Mouse (Mus musculus) retina, embryonic 14.5 days (tissue): ENCODE data around the gene Rmi2.

Experiments
- DNase-seq: peaks from one replicate; pipeline ENCODE4 v3.0.0-alpha.2; 2015; ENCODE audit warnings: low spot score

The Rmi2 gene

GRCm38 (mm10) chr16:10866841-10867240, 32.0 kb downstream of the Rmi2 start:
- DNase-seq, result no peak

GRCm38 (mm10) chr16:10867501-10867900, 32.6 kb downstream of the Rmi2 start:
- DNase-seq, result no peak

DNA sequence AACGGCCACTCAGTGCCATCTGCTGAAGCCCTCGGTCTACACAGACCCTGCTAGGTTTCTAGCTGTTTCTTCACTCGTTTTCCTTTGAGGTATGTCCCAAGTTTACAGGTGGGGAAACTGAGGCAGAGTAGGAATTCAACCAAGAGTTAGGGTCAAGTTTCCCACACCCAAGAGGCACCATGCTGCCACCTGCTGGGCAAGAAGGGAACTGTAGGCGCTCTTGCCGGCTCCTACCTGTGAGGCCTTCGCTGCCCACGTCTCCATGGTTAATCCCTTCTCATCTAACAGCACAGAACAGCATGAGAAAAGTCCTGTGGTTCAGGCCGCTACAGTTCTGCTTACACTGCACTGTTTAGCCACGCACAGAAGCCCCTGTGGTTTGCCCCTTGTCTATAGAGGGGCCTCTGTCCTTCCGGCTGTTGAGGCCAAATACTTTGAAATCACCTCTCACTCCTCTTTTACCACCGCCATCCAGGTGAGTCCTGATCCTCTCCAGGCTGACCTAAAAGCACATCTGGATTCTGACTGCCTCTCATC, 33.1 kb downstream of the Rmi2 start:
- peak; percentile 78 for DNase-seq

DNA sequence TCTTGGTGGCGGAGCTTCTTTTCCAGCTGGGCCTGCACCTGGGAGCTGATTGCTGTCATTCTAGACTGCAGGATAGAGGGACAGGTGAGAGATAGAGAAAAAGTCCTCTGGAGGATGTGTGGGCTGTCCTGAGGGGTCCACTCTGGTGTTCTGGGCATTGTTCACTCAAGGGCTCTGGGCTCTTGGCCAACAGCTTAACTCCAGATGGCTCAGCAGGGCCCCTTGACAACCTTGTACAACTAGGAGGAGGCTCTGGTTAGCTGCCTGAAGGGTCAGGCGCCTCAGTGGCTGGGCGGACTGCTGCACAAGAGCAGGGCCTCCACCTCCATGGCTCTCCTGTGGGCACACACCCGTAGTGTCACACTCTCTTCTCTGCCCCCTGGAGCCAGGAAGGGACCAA, 36.1 kb downstream of the Rmi2 start:
- no peak for DNase-seq

DNA sequence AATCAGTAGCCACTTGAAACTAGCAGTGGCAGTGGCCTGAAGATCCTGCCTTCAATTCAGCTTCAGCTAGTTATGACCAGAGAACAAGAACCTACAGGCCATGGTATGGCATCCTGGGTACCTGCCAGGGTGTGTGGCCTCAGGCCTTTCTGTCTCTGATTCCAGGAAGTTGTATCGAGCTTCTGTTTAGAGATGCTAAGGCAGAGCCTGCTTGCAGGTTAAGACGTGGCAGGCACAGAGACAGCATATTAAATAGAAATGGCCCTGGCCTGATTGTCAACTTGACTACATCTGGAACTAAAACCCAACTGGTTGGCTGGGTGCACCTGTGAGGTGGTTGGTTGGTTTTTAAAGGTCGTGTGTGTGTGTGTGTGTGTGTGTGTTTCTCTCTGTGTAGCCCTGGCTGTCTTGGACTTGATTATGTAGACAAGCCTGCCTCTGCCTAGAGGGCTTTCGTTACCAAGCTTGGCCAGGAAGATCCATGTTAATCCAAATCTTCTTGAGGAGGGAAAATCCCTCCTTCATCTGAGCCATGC, 38.0 kb downstream of the Rmi2 start:
- DNase-seq, result no peak

- DNase-seq, result peak; percentile 96
Measured at GRCm38 (mm10) chr16:10873654-10874053, 38.8 kb downstream of the Rmi2 start.

GRCm38 (mm10) chr16:10878227-10878626, 43.4 kb downstream of the Rmi2 start:
- DNase-seq, result no peak

DNA sequence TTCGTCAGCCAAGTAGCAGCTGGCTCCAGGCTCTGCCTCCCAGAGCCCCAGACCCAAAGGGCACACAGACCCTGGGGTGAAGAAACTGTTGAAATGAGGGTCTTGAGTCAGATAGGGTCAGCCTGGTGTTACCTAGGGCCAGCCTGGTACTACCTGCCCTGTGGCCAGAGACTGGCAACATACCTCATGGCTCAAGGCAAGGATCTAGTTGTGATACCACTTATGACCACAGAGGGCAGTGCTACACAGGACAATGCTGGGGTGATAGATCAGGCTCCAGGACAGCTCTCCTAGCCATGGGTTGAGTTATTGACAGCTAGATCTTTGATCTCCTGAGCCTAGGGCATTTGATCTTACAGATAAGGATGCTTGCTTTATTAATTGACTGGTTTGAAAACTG, 44.6 kb downstream of the Rmi2 start:
- peak; percentile 88 for DNase-seq

- no peak for DNase-seq
Measured at GRCm38 (mm10) chr16:10881231-10881962, 46.5 kb downstream of the Rmi2 start.

DNA sequence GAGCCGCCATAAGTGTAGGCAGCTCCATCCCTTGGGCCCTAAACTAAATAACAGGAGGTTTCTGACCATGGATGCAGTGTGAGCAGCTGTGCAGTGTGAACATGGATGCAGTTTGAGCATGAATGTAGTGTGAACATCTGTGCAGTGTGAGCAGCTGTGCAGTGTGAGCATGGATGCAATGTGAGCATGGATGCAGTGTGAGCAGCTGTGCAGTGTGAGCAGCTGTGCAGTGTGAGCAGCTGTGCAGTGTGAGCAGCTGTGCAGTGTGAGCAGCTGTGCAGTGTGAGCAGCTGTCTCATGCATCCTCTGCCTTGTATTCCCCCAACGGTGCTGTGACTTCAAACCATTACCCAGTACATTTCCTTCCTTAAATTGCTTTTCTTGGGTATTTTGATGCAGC, 52.6 kb downstream of the Rmi2 start:
- DNase-seq, result no peak

- peak; percentile 36 for DNase-seq
Measured at GRCm38 (mm10) chr16:10890363-10890762, 55.5 kb downstream of the Rmi2 start.

- no peak for DNase-seq
Measured at GRCm38 (mm10) chr16:10893161-10893560, 58.3 kb downstream of the Rmi2 start.

DNA sequence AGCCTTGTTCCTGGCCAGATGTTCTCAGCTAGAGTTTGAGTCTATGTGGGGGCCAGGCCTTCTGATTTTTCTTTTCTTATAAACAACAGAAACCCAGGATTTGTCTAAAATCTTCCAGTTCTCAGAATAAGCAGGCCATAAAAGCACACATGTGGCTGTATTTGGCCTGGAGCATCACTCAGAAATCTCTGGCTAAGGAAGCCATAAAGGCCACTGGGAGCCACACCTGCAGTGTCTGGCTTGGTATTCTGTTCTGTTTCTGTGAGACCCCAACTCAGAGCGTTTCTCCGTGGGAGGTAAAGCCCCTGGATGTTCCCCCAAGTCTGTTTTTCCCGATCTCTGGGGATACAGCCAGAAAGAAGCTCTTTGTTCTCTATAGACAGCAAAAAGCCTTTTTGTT, 61.0 kb downstream of the Rmi2 start:
- no peak for DNase-seq

DNA sequence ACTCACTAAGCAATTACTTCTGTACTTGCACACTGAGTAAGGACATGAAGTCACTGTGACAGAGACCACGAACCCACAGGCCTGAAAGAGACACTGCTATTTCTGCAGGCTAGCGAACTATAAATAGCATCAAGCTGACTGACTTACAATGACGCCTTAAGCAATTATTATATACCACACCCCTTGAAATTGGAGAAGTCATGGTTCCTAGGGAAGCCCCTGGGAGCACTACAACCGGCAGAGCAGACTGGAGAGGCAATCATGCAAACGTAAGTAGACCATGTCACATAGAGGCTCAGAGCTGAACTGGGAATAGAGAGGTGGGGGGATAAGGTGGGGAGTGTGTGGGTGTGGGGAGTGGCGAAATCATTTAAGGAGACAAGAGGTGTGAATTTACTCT, 62.5 kb downstream of the Rmi2 start:
- no peak for DNase-seq

- DNase-seq, result no peak
Measured at GRCm38 (mm10) chr16:10900736-10901135, 65.9 kb downstream of the Rmi2 start.

GRCm38 (mm10) chr16:10901956-10902355, 67.1 kb downstream of the Rmi2 start:
- DNase-seq, result no peak

- no peak for DNase-seq
Measured at GRCm38 (mm10) chr16:10902849-10903248, 68.0 kb downstream of the Rmi2 start.

- DNase-seq, result no peak
Measured at GRCm38 (mm10) chr16:10905661-10906113, 70.8 kb downstream of the Rmi2 start.

DNA sequence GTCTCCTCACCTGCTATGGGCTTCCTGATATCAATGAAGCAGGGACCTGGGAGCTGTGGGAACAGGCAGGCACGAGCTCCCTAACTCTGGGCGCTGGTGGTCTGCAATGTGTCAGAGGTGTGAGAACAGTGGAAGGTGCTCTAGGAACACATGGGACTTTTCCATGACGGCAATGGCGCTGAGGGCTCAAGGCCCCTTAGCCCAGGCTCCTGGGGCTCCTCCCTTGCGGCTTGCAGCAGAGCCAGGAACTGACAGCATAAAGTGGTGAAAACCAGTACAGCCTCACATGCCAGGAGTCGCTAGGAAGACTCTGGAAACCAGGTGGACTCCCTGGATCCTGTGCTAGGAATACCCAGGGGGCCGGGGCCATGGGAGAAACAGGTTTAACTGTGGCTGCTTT, 75.7 kb downstream of the Rmi2 start:
- DNase-seq, result no peak

- no peak for DNase-seq
Measured at GRCm38 (mm10) chr16:10911061-10911460, 76.2 kb downstream of the Rmi2 start.

DNA sequence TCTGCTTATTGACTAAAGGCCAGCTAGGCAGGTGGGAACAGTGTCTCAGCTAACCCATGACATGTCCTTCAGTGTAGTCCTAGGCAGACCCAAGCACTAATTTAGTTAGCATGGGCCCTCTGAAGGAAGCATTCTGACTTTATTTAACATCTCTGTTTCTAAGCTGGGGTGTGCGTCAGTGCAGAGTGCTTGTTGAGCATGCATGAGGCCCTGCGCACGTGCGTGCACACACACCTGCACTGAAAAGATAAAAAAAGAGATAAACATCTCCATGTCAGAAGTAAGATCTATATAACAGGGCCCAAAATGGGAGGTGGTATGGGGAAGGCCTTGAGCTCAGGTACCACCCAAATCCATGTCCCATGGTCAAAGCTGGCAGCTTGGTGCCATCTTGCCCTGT, 80.2 kb downstream of the Rmi2 start:
- no peak for DNase-seq

- DNase-seq, result no peak
Measured at GRCm38 (mm10) chr16:10916271-10916670, 81.4 kb downstream of the Rmi2 start.

GRCm38 (mm10) chr16:10919856-10920255, 85.0 kb downstream of the Rmi2 start:
- DNase-seq, result no peak

DNA sequence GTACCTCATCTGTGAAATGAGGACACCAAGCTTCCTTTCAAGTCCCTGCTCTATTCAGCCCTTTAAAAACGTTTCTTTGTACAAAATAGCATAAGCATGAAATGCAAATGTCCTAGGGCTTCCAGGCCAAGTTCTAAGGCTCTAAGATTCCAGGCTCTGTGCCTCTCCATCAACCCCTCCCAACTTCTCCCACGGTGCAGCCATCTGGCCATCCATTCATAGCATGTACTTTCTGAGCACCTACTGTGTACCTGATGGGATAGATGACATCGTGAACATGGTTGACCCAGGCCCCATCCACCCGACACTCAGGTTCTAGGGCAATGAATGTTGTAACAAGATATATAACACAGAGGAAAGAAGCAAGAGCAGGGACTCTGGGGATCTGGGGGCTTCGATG, 88.7 kb downstream of the Rmi2 start:
- no peak for DNase-seq
